Mouse (Mus musculus) c-Kit-negative CD71-positive TER-119-positive erythroid progenitor cells, embryonic 14.5 days (primary cell): ENCODE results near the gene Stx2.

Source experiments
- DNase-seq: peaks from one replicate; pipeline ENCODE4 v3.0.0-alpha.2; 2013; ENCODE audit warnings: low read depth, low spot score

Gene Stx2

GRCm38 (mm10) chr5:128953278-128954070 lies 54.9 kb downstream of the Stx2 start, which contains the start of gene Rimbp2:
Rimbp2 (minus strand) TSS chr5:128953486.
- DNase-seq: no peak

- no peak for DNase-seq
Observed at GRCm38 (mm10) chr5:128952291-128953195, 55.8 kb downstream of the Stx2 start.

GRCm38 (mm10) chr5:128951472-128951871 lies 56.9 kb downstream of the Stx2 start:
- DNase-seq: no peak

- no peak for DNase-seq
Observed at GRCm38 (mm10) chr5:128947093-128947492, 61.3 kb downstream of the Stx2 start.

GRCm38 (mm10) chr5:128940436-128940835 lies 67.9 kb downstream of the Stx2 start:
- DNase-seq: no peak

- no peak for DNase-seq
Observed at GRCm38 (mm10) chr5:128935359-128935899, 72.9 kb downstream of the Stx2 start.
